In genomic region chr12:84823601-84824000, GRCm38 (mm10) we compare ENCODE assay signal across 22 mouse cellular contexts. TPM values are rescaled to one million over a fixed set of nuclear protein-coding genes. Genes with fewer than 3 reads are reported as not detected.
DNase-seq lines count a peak whose midpoint lies in the region; ATAC-seq and TF ChIP-seq lines count a peak whose summit lies in the region.
"Had no signal": no experiment of that assay in that cellular context is flagged by ENCODE, and none has a peak within 500 bp of the region (broad histone marks: within the 10 kb centered on the region; RNA-seq: fewer than 3 reads in every experiment).

No protein-coding gene starts in this region.

- intact Hi-C loops in heart, adult 2 months (cut with DNase I) = no loop called here
- intact Hi-C loops in heart, postnatal 25 days (cut with DNase I) = no loop called here

- no peak for TF ChIP-seq EP300 in heart, adult 2 months (IDR thresholded peaks at IDR 0.05; ENCODE audit: insufficient read depth, low read depth, low read length)

- H3K36me3 ChIP-seq in heart, adult 2 months (ENCODE audit: control insufficient read depth, insufficient read depth, low read length) = no peaks in the 10 kb centered on the region
- H3K36me3 ChIP-seq in heart, embryonic 12.5 days = no peaks in the 10 kb centered on the region
- H3K36me3 ChIP-seq in embryonic facial prominence, embryonic 14.5 days (ENCODE audit: control insufficient read depth, insufficient read depth, low read length) = no peaks in the 10 kb centered on the region
- H3K36me3 ChIP-seq: forebrain, embryonic 12.5 days; hindbrain, embryonic 15.5 days; intestine, embryonic 15.5 days; liver, embryonic 15.5 days; midbrain, embryonic 15.5 days; neural tube, embryonic 12.5 days had no signal

- H3K9ac ChIP-seq in heart, adult 2 months (ENCODE audit: low read depth, low read length) = no peak overlapping the region
- H3K9ac ChIP-seq in heart, embryonic 12.5 days = no peak overlapping the region
- no peak overlapping the region for H3K9ac ChIP-seq in embryonic facial prominence, embryonic 14.5 days (ENCODE audit: low read depth, low read length)
- H3K9ac ChIP-seq: forebrain, embryonic 12.5 days; hindbrain, embryonic 15.5 days; intestine, embryonic 15.5 days; liver, embryonic 15.5 days; midbrain, embryonic 15.5 days; neural tube, embryonic 12.5 days had no signal

- no peaks in the 10 kb centered on the region for H3K9me3 ChIP-seq in heart, embryonic 12.5 days (replicated peaks)
- H3K9me3 ChIP-seq in embryonic facial prominence, embryonic 14.5 days (ENCODE audit: control insufficient read depth, low read length) = no peaks in the 10 kb centered on the region
- H3K9me3 ChIP-seq: forebrain, embryonic 12.5 days; hindbrain, embryonic 15.5 days; intestine, embryonic 15.5 days; liver, embryonic 15.5 days; midbrain, embryonic 15.5 days; neural tube, embryonic 12.5 days had no signal

- H3K4me1 ChIP-seq in heart, adult 2 months (ENCODE audit: control insufficient read depth, insufficient read depth, low read length) = peaks cover 6% of the 10 kb centered on the region
- peaks cover 7% of the 10 kb centered on the region; the same call in 1 of the 2 replicates for H3K4me1 ChIP-seq in heart, embryonic 12.5 days (replicated peaks)
- H3K4me1 ChIP-seq in embryonic facial prominence, embryonic 14.5 days (ENCODE audit: control insufficient read depth, insufficient read depth, low read length) = peaks cover 9% of the 10 kb centered on the region
- H3K4me1 ChIP-seq: forebrain, embryonic 12.5 days; intestine, embryonic 15.5 days; midbrain, embryonic 15.5 days; neural tube, embryonic 12.5 days had no signal

- no peak for ATAC-seq in heart, embryonic 12.5 days (ENCODE audit: insufficient number of reproducible peaks, low FRiP score)
- ATAC-seq in embryonic facial prominence, embryonic 14.5 days (ENCODE audit: low read depth) = no peak
- ATAC-seq in inflammation-experienced regulatory T-cells, adult 6 months = no peak
- ATAC-seq: intestine, embryonic 15.5 days; midbrain, embryonic 15.5 days had no signal

- no peaks in the 10 kb centered on the region; the same call in 1 of the 2 replicates for H3K27me3 ChIP-seq in heart, adult 2 months (ENCODE audit: control insufficient read depth, insufficient read depth, low read length)
- peaks cover 84% of the 10 kb centered on the region for H3K27me3 ChIP-seq in heart, embryonic 12.5 days (replicated peaks)
- H3K27me3 ChIP-seq in embryonic facial prominence, embryonic 14.5 days (replicated peaks; ENCODE audit: control insufficient read depth, insufficient read depth, low read length) = no peaks in the 10 kb centered on the region
- H3K27me3 ChIP-seq: forebrain, embryonic 12.5 days; hindbrain, embryonic 15.5 days; intestine, embryonic 15.5 days; midbrain, embryonic 15.5 days; neural tube, embryonic 12.5 days had no signal

- no peak overlapping the region for H3K4me2 ChIP-seq in heart, embryonic 12.5 days
- no peak overlapping the region for H3K4me2 ChIP-seq in embryonic facial prominence, embryonic 14.5 days (ENCODE audit: low read depth, low read length)
- H3K4me2 ChIP-seq: forebrain, embryonic 12.5 days; hindbrain, embryonic 15.5 days; intestine, embryonic 15.5 days; liver, embryonic 15.5 days; midbrain, embryonic 15.5 days; neural tube, embryonic 12.5 days had no signal

- DNase-seq in heart, adult 2 months = peak; percentile 26 to 31
- peak; percentile 68 for DNase-seq in adipocyte (ENCODE audit: low spot score)
- peak; percentile 61 for DNase-seq in embryonic facial prominence, embryonic 14.5 days (ENCODE audit: low spot score)
- DNase-seq in heart, postnatal 25 days (ENCODE audit: low spot score) = peak; percentile 39
- DNase-seq in kidney, postnatal 25 days = no peak
- DNase-seq: cerebellum, adult 9-10 months; gastrocnemius, adult 2 months; kidney, adult 9 months; kidney, postnatal 4 days; liver; right cerebral cortex, postnatal 25 days; spleen, adult 18-20 months had no signal

- TF ChIP-seq POLR2A in heart, adult 2 months (IDR thresholded peaks at IDR 0.05; ENCODE audit: insufficient read depth, low read depth, low read length) = no peak

- H3K27ac ChIP-seq in heart, adult 2 months = no peak overlapping the region
- no peak overlapping the region for H3K27ac ChIP-seq in heart, embryonic 12.5 days (ENCODE audit: poor library complexity, severe bottlenecking)
- peak overlapping the region; percentile 1; the same call in 1 of the 2 replicates for H3K27ac ChIP-seq in embryonic facial prominence, embryonic 14.5 days (replicated peaks; ENCODE audit: low read depth, low read length)
- H3K27ac ChIP-seq: forebrain, embryonic 12.5 days; gastrocnemius, adult 2 months; hindbrain, embryonic 15.5 days; intestine, embryonic 15.5 days; liver, embryonic 15.5 days; macrophage; midbrain, embryonic 15.5 days; neural tube, embryonic 12.5 days had no signal

- no peak overlapping the region for H3K4me3 ChIP-seq in heart, adult 2 months
- H3K4me3 ChIP-seq in heart, embryonic 12.5 days = no peak overlapping the region
- H3K4me3 ChIP-seq in embryonic facial prominence, embryonic 14.5 days (ENCODE audit: low read depth, low read length) = no peak overlapping the region
- H3K4me3 ChIP-seq: erythroblast, embryonic 14.5 days; forebrain, embryonic 12.5 days; gastrocnemius, adult 2 months; hindbrain, embryonic 15.5 days; intestine, embryonic 15.5 days; liver, embryonic 15.5 days; midbrain, embryonic 15.5 days; neural tube, embryonic 12.5 days had no signal

- WGBS in heart, adult 2 months = 44% methylated on average over 7 of the region's 7 CpGs
- WGBS in heart, embryonic 12.5 days = 81% methylated on average over 7 of the region's 7 CpGs
- WGBS in embryonic facial prominence, embryonic 14.5 days = 73% methylated on average over 7 of the region's 7 CpGs

- H3K79me2 ChIP-seq in heart, adult 2 months (replicated peaks; ENCODE audit: control insufficient read depth, insufficient read depth, low read length) = no peaks in the 10 kb centered on the region

- no peak for TF ChIP-seq CTCF in heart, adult 2 months (IDR thresholded peaks at IDR 0.05)

RNA-seq across cellular contexts. Expression of gene Isca2, which starts 50.5 kb away (rescaled TPM):
- total RNA-seq in heart, adult 2 months (2021) = 10 to 100 TPM; 87.1 to 90.3 TPM
- polyA plus RNA-seq in heart, adult 2 months (2012; rRNA removed) = 91.0 and 133 TPM in 2 replicates
- 127 and 137 TPM in 2 replicates for polyA plus RNA-seq in heart, embryonic 12.5 days (2016; fragmentation: Nextera tagmentation; extraction: Ambion mirVana)
- 123 and 130 TPM in 2 replicates for polyA plus RNA-seq in embryonic facial prominence, embryonic 14.5 days (2014; fragmentation: Nextera tagmentation; extraction: Ambion mirVana)
- total RNA-seq in heart, postnatal 25 days (2021) = 10 to 100 TPM; 80.0 to 84.7 TPM
- 100 to 1,000 TPM; 101 to 138 (median 130) TPM for polyA plus RNA-seq in inflammation-experienced regulatory T-cells, adult 6 months (2017; shearing (Covaris generic))

RNA-seq across cellular contexts. Expression of gene Npc2, which starts 50.6 kb away (rescaled TPM):
- 10 to 100 TPM; 27.2 to 27.6 TPM for total RNA-seq in heart, adult 2 months (2021)
- 59.5 and 72.3 TPM in 2 replicates for polyA plus RNA-seq in heart, adult 2 months (2012; rRNA removed)
- polyA plus RNA-seq in heart, embryonic 12.5 days (2016; fragmentation: Nextera tagmentation; extraction: Ambion mirVana) = 55.0 and 56.5 TPM in 2 replicates
- 63.8 and 65.7 TPM in 2 replicates for polyA plus RNA-seq in embryonic facial prominence, embryonic 14.5 days (2014; fragmentation: Nextera tagmentation; extraction: Ambion mirVana)
- 10 to 100 TPM; 25.7 to 30.4 TPM for total RNA-seq in heart, postnatal 25 days (2021)
- 100 to 1,000 TPM; 121 to 184 (median 148) TPM for polyA plus RNA-seq in inflammation-experienced regulatory T-cells, adult 6 months (2017; shearing (Covaris generic))

RNA-seq across cellular contexts. Expression of gene Ltbp2, which starts 52.7 kb away (rescaled TPM):
- 1 to 10 TPM in 1 of 2 experiments, under 1 TPM in 1; 0.99 to 2.3 TPM for total RNA-seq in heart, adult 2 months (2021)
- 5.6 TPM in 2 replicates for polyA plus RNA-seq in heart, adult 2 months (2012; rRNA removed)
- 0.50 and 0.68 TPM in 2 replicates for polyA plus RNA-seq in heart, embryonic 12.5 days (2016; fragmentation: Nextera tagmentation; extraction: Ambion mirVana)
- polyA plus RNA-seq in embryonic facial prominence, embryonic 14.5 days (2014; fragmentation: Nextera tagmentation; extraction: Ambion mirVana) = 9.2 and 11.2 TPM in 2 replicates
- total RNA-seq in heart, postnatal 25 days (2021) = 1 to 10 TPM; 1.8 to 2.0 TPM
- not detected for polyA plus RNA-seq in inflammation-experienced regulatory T-cells, adult 6 months (2017; shearing (Covaris generic))

Comparison
In these comparisons a context has a peak if more than half of its experiments do, and no peak if none do; other contexts are left out.
1. DNase-seq: peak in heart, adult 2 months (2 of 2), adipocyte (single experiment), embryonic facial prominence, embryonic 14.5 days (single experiment) and heart, postnatal 25 days (single experiment); none in kidney, postnatal 25 days (0 of 2).